Mouse (Mus musculus) small intestine, adult 2 months (tissue): ENCODE data around the gene Ttc7b.

Experiments
- CTCF ChIP-seq: fragments of 200-500 bp; IDR thresholded peaks from 2 replicates; pipeline ENCODE4 v1.5.1; 2012; ENCODE audit warnings: low read depth, mild to moderate bottlenecking, control low read depth, inconsistent platforms, low read length, moderate library complexity, mixed read lengths; ENCODE audit not compliant: insufficient replicate concordance, insufficient read length; ENCODE audit errors: extremely low read depth
- POLR2A ChIP-seq: fragments of 200-500 bp; IDR thresholded peaks from 2 replicates; pipeline ENCODE4 v1.6.1; 2012; ENCODE audit warnings: low read depth, mild to moderate bottlenecking, control low read depth, inconsistent platforms, low read length, moderate library complexity

DNA sequence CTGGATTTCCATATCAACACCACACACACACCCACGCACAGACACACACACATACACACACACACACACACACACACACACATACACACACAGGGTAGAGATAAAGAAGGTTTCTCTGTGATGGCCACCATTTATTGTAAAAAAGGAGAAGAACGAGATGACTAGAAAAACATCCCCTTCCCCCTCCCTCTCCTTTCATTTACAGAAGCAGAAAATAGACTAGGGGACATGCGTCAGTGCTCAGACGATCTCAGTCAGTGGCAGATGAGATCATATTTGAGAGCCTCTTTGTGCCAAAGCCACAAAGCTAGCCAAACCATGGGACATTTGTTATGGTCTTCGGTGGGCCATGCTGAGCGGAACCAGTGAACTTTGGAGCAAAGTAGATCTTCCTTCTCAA lies 75.4 kb downstream of the Ttc7b start:
- no peak for TF ChIP-seq POLR2A
- TF ChIP-seq CTCF, result no peak
